In the genomic region with DNA sequence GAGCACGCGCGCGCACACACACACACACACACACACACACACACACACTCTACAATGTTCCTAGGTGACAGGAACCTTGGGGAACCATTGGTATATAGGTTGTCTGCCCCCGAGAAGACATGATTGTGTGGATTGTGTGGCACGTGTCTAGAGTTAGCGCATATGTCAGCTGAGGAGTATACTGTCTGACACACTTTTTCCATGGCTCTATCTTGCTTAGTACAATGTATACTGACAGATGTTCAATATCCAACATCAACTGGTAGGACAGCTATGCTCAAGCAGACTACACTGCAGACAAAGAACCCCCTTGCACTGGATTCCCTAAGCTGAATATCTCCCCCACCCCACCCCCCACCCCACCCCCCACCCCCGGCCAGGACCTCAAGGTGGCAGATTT, we compare ENCODE assay signal across 10 mouse cellular contexts.
DNase-seq lines count a peak whose midpoint lies in the region; ATAC-seq and TF ChIP-seq lines count a peak whose summit lies in the region.
"Had no signal": no experiment of that assay in that cellular context is flagged by ENCODE, and none has a peak within 500 bp of the region (broad histone marks: within the 10 kb centered on the region; RNA-seq: fewer than 3 reads in every experiment).

No protein-coding gene starts in this region.

- H3K9ac ChIP-seq in hindbrain, embryonic 11.5 days (ENCODE audit: low read depth, low read length) = no peak overlapping the region
- no peak overlapping the region for H3K9ac ChIP-seq in lung, postnatal 0 days (replicated peaks; ENCODE audit: low read depth)
- H3K9ac ChIP-seq in hindbrain, embryonic 16.5 days (ENCODE audit: low read depth, low read length) = no peak overlapping the region
- H3K9ac ChIP-seq in stomach, embryonic 16.5 days (ENCODE audit: low read length) = no peak overlapping the region

- H3K27ac ChIP-seq in hindbrain, embryonic 10.5 days = 0 out of 2 replicates have a peak overlapping the region, but pooled peaks have one; percentile 71
- no peak overlapping the region for H3K27ac ChIP-seq in hindbrain, embryonic 11.5 days (ENCODE audit: low read depth, low read length)
- peak overlapping the region; percentile 28; the same call in 1 of the 2 replicates for H3K27ac ChIP-seq in lung, postnatal 0 days (ENCODE audit: low read length)
- peak overlapping the region; percentile 75 for H3K27ac ChIP-seq in hindbrain, embryonic 16.5 days (ENCODE audit: low read depth, low read length)
- peak overlapping the region; percentile 94; the same call in 1 of the 2 replicates for H3K27ac ChIP-seq in stomach, embryonic 16.5 days (ENCODE audit: low read length)

- ATAC-seq in hindbrain, embryonic 11.5 days (ENCODE audit: low FRiP score) = no peak
- peak; percentile 27; the same call in 1 of the 2 replicates for ATAC-seq in lung, postnatal 0 days
- no peak for ATAC-seq in hindbrain, embryonic 16.5 days
- no peak for ATAC-seq in stomach, embryonic 16.5 days (ENCODE audit: insufficient read depth, low FRiP score)

- H3K4me2 ChIP-seq in hindbrain, embryonic 11.5 days (replicated peaks; ENCODE audit: low read depth, low read length) = no peak overlapping the region
- no peak overlapping the region for H3K4me2 ChIP-seq in lung, postnatal 0 days (replicated peaks; ENCODE audit: low read depth, low read length)
- no peak overlapping the region for H3K4me2 ChIP-seq in hindbrain, embryonic 16.5 days (ENCODE audit: low read length)
- no peak overlapping the region for H3K4me2 ChIP-seq in stomach, embryonic 16.5 days (ENCODE audit: low read depth, low read length)

- no peak overlapping the region for H3K4me3 ChIP-seq in hindbrain, embryonic 10.5 days
- no peak overlapping the region for H3K4me3 ChIP-seq in hindbrain, embryonic 11.5 days (ENCODE audit: low read depth, low read length)
- H3K4me3 ChIP-seq in lung, postnatal 0 days (ENCODE audit: low read depth, low read length) = no peak overlapping the region
- no peak overlapping the region for H3K4me3 ChIP-seq in hindbrain, embryonic 16.5 days (ENCODE audit: low read length)
- H3K4me3 ChIP-seq in stomach, embryonic 16.5 days (replicated peaks; ENCODE audit: low read length) = no peak overlapping the region
- H3K4me3 ChIP-seq: myocyte had no signal

- no peak for TF ChIP-seq EP300 in lung, postnatal 0 days (IDR thresholded peaks at IDR 0.05)

- no peak for TF ChIP-seq CTCF in lung, postnatal 0 days (IDR thresholded peaks at IDR 0.05)

- 91% methylated on average over 8 of the region's 8 CpGs for WGBS in hindbrain, embryonic 10.5 days
- 89% methylated on average over 8 of the region's 8 CpGs for WGBS in hindbrain, embryonic 11.5 days
- 73% methylated on average over 8 of the region's 8 CpGs for WGBS in lung, postnatal 0 days
- WGBS in hindbrain, embryonic 16.5 days = 89% methylated on average over 8 of the region's 8 CpGs
- 79% methylated on average over 8 of the region's 8 CpGs for WGBS in stomach, embryonic 16.5 days

- DNase-seq in hindbrain, embryonic 10.5 days (ENCODE audit: low spot score) = no peak
- no peak for DNase-seq in hindbrain, embryonic 11.5 days (ENCODE audit: low spot score)
- DNase-seq in lung, postnatal 0 days (ENCODE audit: low spot score) = peak; percentile 42
- DNase-seq in lung, adult 18-20 months = no peak
- no peak for DNase-seq in c-Kit-positive CD71-positive TER-119-positive erythroid progenitor cells, embryonic 14.5 days (ENCODE audit: low spot score)
- no peak for DNase-seq in urinary bladder, postnatal 14 days (ENCODE audit: low spot score)
- DNase-seq: thymus, postnatal 25 days had no signal

- peaks cover 5% of the 10 kb centered on the region; the same call in 1 of the 2 replicates for H3K9me3 ChIP-seq in hindbrain, embryonic 10.5 days
- H3K9me3 ChIP-seq in hindbrain, embryonic 11.5 days (ENCODE audit: control insufficient read depth, low read length) = no peaks in the 10 kb centered on the region
- H3K9me3 ChIP-seq in lung, postnatal 0 days (ENCODE audit: low read length) = no peaks in the 10 kb centered on the region
- no peaks in the 10 kb centered on the region for H3K9me3 ChIP-seq in hindbrain, embryonic 16.5 days (ENCODE audit: control insufficient read depth, low read length)
- peaks cover 2% of the 10 kb centered on the region; the same call in 1 of the 2 replicates for H3K9me3 ChIP-seq in stomach, embryonic 16.5 days (replicated peaks; ENCODE audit: control insufficient read depth, low read length)

- peaks cover 36% of the 10 kb centered on the region for H3K4me1 ChIP-seq in hindbrain, embryonic 10.5 days (replicated peaks)
- 0 out of 2 replicates have a peak, but pooled peaks cover 2% of the 10 kb centered on the region for H3K4me1 ChIP-seq in hindbrain, embryonic 11.5 days (replicated peaks; ENCODE audit: control insufficient read depth, insufficient read depth, low read length)
- H3K4me1 ChIP-seq in lung, postnatal 0 days (ENCODE audit: insufficient read depth, low read depth, low read length) = peaks cover 31% of the 10 kb centered on the region
- peaks cover 16% of the 10 kb centered on the region for H3K4me1 ChIP-seq in hindbrain, embryonic 16.5 days (ENCODE audit: control insufficient read depth, insufficient read depth, low read depth, low read length)
- peaks cover 45% of the 10 kb centered on the region for H3K4me1 ChIP-seq in stomach, embryonic 16.5 days (ENCODE audit: control insufficient read depth, insufficient read depth, low read length)

- no peaks in the 10 kb centered on the region; the same call in 1 of the 2 replicates for H3K36me3 ChIP-seq in hindbrain, embryonic 10.5 days
- H3K36me3 ChIP-seq in hindbrain, embryonic 11.5 days (ENCODE audit: control insufficient read depth, insufficient read depth, low read length) = no peaks in the 10 kb centered on the region
- H3K36me3 ChIP-seq in lung, postnatal 0 days (ENCODE audit: insufficient read depth, low read length) = no peaks in the 10 kb centered on the region
- H3K36me3 ChIP-seq in hindbrain, embryonic 16.5 days (ENCODE audit: control insufficient read depth, insufficient read depth, low read length) = no peaks in the 10 kb centered on the region
- no peaks in the 10 kb centered on the region for H3K36me3 ChIP-seq in stomach, embryonic 16.5 days (ENCODE audit: control insufficient read depth, insufficient read depth, low read length)

- H3K27me3 ChIP-seq in hindbrain, embryonic 10.5 days (ENCODE audit: insufficient read depth, poor library complexity, severe bottlenecking) = peaks cover 36% of the 10 kb centered on the region
- no peaks in the 10 kb centered on the region; the same call in 1 of the 2 replicates for H3K27me3 ChIP-seq in hindbrain, embryonic 11.5 days (ENCODE audit: control insufficient read depth, insufficient read depth, low read length)
- H3K27me3 ChIP-seq in lung, postnatal 0 days (replicated peaks; ENCODE audit: insufficient read depth, low read length) = no peaks in the 10 kb centered on the region
- no peaks in the 10 kb centered on the region for H3K27me3 ChIP-seq in hindbrain, embryonic 16.5 days (replicated peaks; ENCODE audit: control insufficient read depth, insufficient read depth, low read length)
- H3K27me3 ChIP-seq in stomach, embryonic 16.5 days (ENCODE audit: control insufficient read depth, insufficient read depth, low read length) = no peaks in the 10 kb centered on the region
